Mouse (Mus musculus): ENCODE data around the gene Atp6ap1l.

DNA sequence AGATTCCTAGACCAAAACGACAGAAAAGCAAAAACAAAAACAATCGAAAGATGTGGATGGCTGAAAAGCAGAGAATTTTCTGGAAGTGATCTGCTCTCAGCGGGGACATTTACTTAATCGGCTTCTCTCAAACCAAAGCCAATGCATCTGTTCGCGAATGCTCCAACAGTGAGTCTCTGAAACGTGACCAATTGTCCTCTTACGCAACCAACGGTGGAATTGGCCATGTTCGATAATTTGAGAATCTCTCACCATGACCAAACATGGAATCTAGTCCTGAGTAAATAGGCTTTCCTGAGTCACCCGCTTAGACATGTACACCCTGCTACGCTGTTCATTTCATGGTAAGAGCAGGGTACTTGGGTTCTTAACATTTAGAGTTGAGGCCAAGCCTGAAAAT, 8.3 kb downstream of the Atp6ap1l start:
- TF ChIP-seq EP300 (IDR thresholded peaks at IDR 0.05; ENCODE audit: low read depth) (no peak), CTCF (IDR thresholded peaks at IDR 0.05; ENCODE audit: low read depth) (no peak)
